Mouse (Mus musculus) thymus, adult 2 months (tissue): ENCODE results near the gene Rnf180.

Experiments
- CTCF ChIP-seq: fragments of 200-500 bp; IDR thresholded peaks from 2 replicates; pipeline ENCODE4 v1.5.1; 2012; ENCODE audit warnings: mild to moderate bottlenecking, control low read depth, low read length, moderate library complexity, borderline replicate concordance; ENCODE audit not compliant: control insufficient read depth, poor library complexity, insufficient read depth; ENCODE audit errors: extremely low read depth
- POLR2A ChIP-seq: fragments of 200-500 bp; IDR thresholded peaks from 2 replicates; pipeline ENCODE4 v1.6.1; 2012; ENCODE audit warnings: mild to moderate bottlenecking, low read length, control low read depth, moderate library complexity; ENCODE audit not compliant: control insufficient read depth, poor library complexity, insufficient read depth; ENCODE audit errors: extremely low read depth

- TF ChIP-seq POLR2A (no peak), CTCF (no peak)
These were observed 205.3 kb downstream of the Rnf180 start for GRCm38 (mm10) chr13:105089276-105089675.
